Mouse (Mus musculus) ZHBTc4 (cell line): ENCODE data around the gene Col1a2.

ENCODE experiments used
- DNase-seq: peaks from one replicate; pipeline ENCODE4 v3.0.0-alpha.2; 2011; ENCODE audit warnings: low read depth, low spot score

The Col1a2 gene

DNA sequence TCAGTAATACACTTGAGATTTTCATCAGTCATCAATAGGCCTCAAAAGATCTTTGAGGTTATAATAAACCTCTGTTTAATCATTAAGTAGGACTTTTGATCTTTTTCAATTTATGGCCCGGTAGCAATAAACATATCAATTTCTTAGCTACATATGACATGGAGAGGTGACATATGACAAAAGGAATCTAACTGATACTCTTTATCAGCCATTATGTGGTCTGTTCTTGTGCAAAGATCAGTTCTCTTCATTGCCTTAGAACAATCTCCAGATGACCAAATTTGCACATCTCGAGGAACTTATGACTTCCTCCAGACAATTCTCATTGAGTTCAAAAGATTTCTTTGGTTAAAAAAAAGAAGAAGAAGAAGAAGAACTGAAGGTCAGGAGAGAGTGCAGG is 10.1 kb downstream of the Col1a2 start:
- no peak for DNase-seq

- no peak for DNase-seq
These were observed 16.4 kb downstream of the Col1a2 start for GRCm38 (mm10) chr6:4521031-4521430.

GRCm38 (mm10) chr6:4528439-4528838 is 23.8 kb downstream of the Col1a2 start:
- no peak for DNase-seq

- DNase-seq = no peak
These were observed 26.4 kb downstream of the Col1a2 start for GRCm38 (mm10) chr6:4530986-4531385.

- no peak for DNase-seq
These were observed 28.3 kb downstream of the Col1a2 start for GRCm38 (mm10) chr6:4532898-4533297.

DNA sequence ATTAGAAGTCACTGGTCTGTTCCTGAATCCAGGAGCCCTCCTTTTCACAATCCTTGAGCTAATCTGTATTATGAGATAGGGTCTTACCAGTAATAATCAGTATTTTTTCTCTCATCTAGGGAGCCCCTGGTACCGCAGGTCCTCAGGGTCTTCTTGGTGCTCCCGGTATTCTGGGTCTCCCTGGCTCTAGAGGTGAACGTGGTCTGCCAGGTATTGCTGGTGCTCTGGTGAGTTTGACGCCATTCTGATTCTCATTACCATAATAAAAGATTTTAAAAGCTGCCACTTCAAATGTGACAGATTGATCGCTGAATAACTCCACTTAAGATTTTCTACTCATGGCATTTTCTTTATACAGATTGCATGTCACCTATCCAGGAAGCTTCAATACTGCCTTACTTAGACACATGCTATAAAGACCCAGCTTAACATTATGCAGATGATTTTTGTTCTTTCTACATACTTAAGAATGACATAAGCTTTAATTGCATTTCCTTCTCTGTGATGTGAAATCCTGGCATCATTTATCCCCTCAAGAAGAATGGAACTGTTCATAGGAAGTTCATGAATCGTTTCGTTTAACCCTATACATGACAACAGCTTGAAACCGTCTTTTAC is 30.0 kb downstream of the Col1a2 start:
- no peak for DNase-seq

DNA sequence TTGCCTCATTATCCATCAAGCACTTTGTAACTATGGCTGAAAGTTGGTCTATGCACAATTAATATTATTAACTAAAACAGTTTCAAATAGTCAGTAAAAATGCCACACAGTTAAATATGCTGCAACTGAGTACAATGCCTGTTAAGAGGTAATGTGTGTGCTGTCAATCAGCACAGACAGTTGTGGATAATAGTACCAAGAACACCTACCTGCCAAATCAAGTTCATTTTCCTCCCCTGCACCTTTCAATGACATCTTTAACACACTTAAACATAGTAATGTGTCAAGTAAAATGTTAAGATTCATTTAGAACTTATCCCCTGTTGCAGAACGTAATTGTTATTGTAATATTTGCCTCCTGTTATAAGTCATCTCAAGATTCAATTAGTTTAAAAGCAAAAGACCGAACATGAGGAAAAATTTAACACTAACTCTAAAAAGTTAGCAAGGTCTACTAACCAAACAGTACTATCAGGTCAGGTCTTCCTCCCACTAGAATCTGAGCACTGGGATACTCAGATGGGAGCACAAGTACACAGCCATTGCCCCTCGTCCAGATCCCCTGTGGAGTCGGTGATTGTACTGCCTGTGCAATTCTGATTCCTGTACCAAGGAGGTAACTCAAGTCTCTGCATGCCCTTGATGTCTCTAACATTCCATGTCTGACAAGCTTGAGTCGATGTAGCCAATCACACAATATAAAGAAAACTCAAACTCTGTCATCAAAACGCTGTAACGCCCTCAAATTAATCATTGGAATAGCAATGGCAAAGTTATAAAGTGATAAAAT is 37.5 kb downstream of the Col1a2 start:
- DNase-seq = peak; percentile 31

GRCm38 (mm10) chr6:4544554-4544953 is 39.9 kb downstream of the Col1a2 start:
- peak; percentile 68 for DNase-seq

- peak; percentile 84 for DNase-seq
These were observed 41.1 kb downstream of the Col1a2 start for GRCm38 (mm10) chr6:4545727-4546126.

- no peak for DNase-seq
These were observed 44.3 kb downstream of the Col1a2 start for GRCm38 (mm10) chr6:4548894-4549293.

DNA sequence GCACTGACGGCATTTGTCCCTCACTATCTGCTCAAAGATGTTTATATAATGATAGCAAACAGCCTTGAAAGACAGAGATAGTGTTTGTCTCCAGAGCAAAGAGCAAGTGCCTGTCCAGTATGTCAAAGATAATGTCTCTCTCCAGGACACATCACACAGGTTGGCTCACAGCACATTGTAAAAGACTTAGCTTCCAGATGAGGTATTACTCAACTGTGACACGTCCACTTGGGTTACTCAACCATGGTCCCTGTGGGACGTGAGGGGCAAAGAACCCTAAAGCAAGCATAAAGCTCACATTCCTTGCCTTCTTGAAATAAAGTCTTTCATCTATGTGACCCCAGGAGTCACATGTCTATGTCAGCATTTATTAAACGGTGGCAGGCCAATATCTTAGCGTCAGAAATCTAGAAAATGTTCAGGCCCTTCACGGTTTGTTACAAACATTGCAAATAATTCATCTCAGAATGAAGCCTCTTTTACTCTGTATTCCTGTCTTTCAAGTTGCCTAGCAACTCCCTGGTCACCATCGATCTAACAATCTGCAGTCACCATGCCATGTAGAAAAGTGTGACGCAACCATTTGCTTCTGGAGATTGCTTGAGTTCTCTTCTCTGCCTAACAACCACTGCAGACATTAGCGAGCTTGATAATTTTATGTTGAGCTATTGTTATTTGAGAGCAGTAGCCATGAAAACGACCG is 45.4 kb downstream of the Col1a2 start:
- DNase-seq = no peak

DNA sequence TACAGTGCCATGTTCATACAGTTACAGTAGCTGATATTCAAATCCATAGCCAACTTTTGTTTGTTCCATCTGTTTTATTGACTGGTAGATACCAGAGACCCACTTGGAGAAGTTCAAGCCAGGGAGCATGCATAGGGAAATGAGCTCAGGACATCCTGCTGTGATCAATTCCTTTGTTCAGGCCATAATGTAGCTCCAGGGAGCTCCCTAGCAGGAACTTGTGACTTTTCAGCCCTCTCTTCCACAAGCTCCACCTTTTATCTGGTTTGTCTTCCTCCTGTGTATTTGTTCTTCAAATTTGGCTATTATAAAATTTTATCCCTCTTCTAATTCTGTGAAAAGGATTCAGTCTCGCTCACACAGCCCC is 45.9 kb downstream of the Col1a2 start:
- DNase-seq = peak; percentile 79

DNA sequence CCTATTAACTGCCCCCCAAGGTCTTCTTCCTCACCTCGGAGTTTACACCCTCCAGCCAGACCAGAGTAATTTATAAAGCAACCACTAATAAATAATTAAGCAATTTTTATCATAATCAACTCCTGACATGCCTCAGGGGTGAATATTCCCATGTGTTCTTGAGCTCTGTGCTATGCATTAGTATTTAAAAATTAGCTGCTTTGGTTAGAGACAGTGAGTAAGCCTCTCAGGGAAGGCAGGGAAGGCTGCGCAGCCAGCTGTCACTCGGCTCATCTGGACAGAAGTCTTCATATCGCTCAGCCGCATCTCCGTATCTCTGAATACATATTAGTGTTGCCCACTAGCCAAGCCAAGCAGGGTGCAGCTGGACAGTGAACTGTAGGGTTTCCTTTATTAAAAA is 50.8 kb downstream of the Col1a2 start:
- DNase-seq = no peak

GRCm38 (mm10) chr6:4557086-4557485 is 52.5 kb downstream of the Col1a2 start:
- DNase-seq = no peak

DNA sequence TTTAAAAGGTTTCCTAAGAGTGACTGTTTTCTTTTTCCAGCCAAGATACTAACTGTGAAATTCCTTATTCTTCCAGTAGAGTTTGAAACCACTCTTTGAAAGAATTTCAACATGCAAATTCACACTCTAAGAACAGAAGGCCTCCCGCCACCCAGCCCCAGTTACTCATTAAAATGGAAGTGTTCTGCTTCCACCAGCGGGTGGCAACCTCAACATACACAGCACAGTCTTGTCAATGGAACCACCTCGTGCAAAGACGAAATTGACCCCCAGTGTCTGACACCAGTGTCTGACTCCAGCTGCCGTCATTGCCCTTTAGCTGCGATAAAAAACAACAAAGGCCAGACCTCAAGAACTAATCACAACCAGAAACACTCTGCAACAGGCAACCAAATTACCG is 53.1 kb downstream of the Col1a2 start:
- peak; percentile 75 for DNase-seq

DNA sequence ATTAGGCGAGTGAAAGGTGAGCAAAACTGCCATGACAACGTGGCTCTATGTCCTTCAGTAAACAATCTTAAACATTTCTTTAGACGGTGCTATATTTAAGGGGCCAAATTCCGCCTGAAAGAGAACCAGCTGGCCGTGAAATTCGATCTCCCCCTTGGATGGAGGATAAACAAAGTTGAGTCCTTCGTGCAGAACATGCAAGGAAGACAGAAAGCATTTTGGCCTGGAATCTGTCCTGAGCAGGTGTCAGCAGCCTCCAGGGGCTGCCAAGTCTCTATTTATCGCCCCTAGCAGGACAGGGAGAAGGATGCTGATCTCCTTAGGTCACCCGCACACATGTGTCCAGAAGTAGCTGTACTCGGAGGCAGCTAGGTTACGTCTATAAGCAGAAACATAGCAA is 56.5 kb downstream of the Col1a2 start:
- DNase-seq = no peak

- no peak for DNase-seq
These were observed 57.0 kb downstream of the Col1a2 start for GRCm38 (mm10) chr6:4561621-4562020.

GRCm38 (mm10) chr6:4562401-4562800 is 57.8 kb downstream of the Col1a2 start:
- no peak for DNase-seq

- DNase-seq = no peak
These were observed 58.9 kb downstream of the Col1a2 start for GRCm38 (mm10) chr6:4563477-4563876.

GRCm38 (mm10) chr6:4570412-4570811 is 65.8 kb downstream of the Col1a2 start:
- no peak for DNase-seq

DNA sequence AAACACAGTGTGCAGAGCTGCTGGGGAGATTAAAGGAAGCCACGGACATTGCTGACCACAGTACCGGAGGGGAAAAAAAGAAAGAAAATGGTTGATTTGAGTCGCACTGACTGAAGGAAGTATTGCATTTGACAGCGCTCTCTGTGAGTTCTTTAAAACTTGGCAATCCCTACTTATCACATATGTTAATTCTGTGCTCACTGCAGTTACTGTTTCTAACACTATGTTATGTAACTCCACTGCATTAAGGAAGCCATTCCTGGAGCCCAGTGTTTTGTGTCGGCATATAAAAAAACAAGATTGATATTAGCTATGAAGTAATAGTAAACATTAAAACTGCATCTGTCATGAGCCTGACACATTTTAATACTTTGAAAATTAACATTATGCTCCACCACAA is 73.1 kb downstream of the Col1a2 start:
- DNase-seq = no peak

DNA sequence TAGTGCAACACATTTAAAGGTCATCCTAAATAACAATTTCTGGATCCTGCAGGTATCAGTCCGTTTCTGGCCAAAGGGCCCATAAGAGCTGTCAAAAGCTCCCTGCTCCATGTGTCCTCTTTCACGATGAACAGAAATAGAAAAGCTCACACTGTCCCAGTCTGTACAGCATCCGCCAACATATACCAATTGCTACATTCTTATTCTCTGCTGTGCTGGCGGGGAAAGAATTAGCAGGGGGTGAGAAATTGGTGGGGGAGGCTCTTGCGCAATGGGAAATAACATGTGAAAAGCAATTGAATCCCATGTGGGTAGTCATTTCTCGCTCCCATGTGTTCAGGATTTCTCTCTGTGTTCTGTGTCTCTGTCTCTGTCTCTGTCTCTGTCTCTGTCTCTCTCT is 73.7 kb downstream of the Col1a2 start:
- no peak for DNase-seq

- no peak for DNase-seq
These were observed 75.0 kb downstream of the Col1a2 start for GRCm38 (mm10) chr6:4579620-4580019.
